Mouse (Mus musculus): ENCODE results near the gene Vmn2r-ps159. TPM values are rescaled to one million over a fixed set of nuclear protein-coding genes. Genes with fewer than 3 reads are reported as not detected.
"Not testable (repeated sequence)": the region's sequence is repeated elsewhere in the genome, so short reads cannot be mapped to it uniquely, and the experiment has no call there.

The Vmn2r-ps159 gene
- polyA plus RNA-seq (2012; rRNA removed): 0.73 and 0.79 TPM in 2 replicates

DNA sequence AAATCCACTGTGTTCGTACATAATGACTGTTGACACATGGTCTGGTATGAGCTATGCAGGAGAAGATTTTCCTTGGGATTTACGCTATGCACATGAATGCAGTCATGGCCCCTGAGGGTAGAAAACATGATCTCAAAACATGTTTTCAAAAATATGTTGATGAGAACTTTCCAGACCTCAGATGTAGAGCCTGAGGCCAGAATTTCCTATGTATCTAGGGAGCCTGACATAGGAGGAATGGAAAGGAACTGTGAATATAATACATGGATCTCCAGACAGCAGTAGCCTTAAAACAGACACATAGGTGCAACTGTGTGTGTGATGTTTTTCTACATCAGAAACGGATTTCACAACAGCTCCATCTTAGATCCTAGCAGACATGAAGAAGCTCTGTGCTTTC is at the start of gene Vmn2r-ps159:
Gene Vmn2r-ps159 (plus strand): TSS at position 301 of the 400 bp plus-strand sequence.
- H3K4me3 ChIP-seq (ENCODE audit: control insufficient read depth, low read depth, low read length); H3K36me3 ChIP-seq (ENCODE audit: control insufficient read depth, insufficient read depth, low read length); H3K27me3 ChIP-seq (ENCODE audit: control insufficient read depth, insufficient read depth, low read length); H3K4me1 ChIP-seq (ENCODE audit: control insufficient read depth, insufficient read depth, low read length); H3K27ac ChIP-seq (ENCODE audit: control insufficient read depth, insufficient read depth, low read depth, low read length): not testable (repeated sequence)

DNA sequence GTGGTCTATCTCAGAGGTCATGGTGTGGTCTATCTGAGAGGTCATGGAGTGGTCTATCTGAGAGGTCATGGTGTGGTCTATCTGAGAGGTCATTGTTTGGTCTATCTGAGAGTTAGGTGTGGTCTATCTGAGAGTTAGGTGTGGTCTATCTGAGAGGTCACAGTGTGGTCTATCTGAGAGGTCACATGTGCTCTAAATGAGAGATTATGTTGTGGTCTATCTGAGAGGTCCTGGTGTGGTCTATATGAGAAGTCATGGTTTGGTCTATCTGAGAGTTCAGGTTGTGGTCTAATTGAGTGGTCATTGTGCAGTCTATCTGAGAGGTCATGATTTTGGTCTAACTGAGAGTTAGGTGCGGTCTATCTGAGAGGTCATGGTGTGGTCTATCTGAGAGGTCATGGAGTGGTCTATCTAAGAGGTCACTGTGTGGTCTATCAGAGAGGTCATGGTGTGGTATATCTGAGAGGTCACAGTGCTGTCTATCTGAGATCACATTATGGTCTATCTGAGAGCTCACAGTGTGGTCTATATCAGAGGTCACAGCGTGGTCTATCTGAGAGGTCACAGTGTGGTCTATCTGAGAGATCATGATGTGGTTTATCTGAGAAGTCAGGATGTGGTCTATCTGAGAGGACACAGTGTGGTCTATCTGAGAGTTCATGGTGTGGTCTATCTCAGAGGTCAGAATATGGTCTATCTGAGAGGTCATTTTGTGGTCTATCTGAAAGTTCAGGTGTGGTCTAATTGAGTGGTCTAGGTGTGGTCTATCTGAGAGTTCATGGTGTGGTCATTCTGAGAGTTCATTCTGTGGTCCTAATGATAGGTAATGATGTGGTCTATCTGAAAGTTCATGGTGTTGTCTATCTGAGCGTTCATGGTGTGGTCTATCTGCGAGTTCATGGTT is 10.9 kb downstream of the Vmn2r-ps159 start:
- not testable (repeated sequence) for H3K27me3 ChIP-seq (ENCODE audit: control insufficient read depth, insufficient read depth, low read length); H3K36me3 ChIP-seq (ENCODE audit: control insufficient read depth, insufficient read depth, low read length)

GRCm38 (mm10) chr4:156342569-156343325 is 11.8 kb downstream of the Vmn2r-ps159 start:
- Histone ChIP-seq H3K27ac (ENCODE audit: control insufficient read depth, insufficient read depth, low read depth, low read length) (no peak overlapping the region), H3K4me3 (ENCODE audit: control insufficient read depth, low read depth, low read length) (no peak overlapping the region), H3K27me3 (ENCODE audit: control insufficient read depth, insufficient read depth, low read length) (no peaks in the 10 kb centered on the region), H3K36me3 (ENCODE audit: control insufficient read depth, insufficient read depth, low read length) (no peaks in the 10 kb centered on the region), H3K4me1 (ENCODE audit: control insufficient read depth, insufficient read depth, low read length) (no peaks in the 10 kb centered on the region)
- no peak for TF ChIP-seq POLR2A (IDR thresholded peaks at IDR 0.05; ENCODE audit: control insufficient read depth, low read depth, low read length)
- no peak for TF ChIP-seq CTCF (IDR thresholded peaks at IDR 0.05; ENCODE audit: control insufficient read depth, insufficient read depth, insufficient replicate concordance, low read depth, low read length)

More for the DNA sequence above, 10.9 kb downstream of the Vmn2r-ps159 start:
- H3K4me3 ChIP-seq (ENCODE audit: control insufficient read depth, low read depth, low read length); H3K27ac ChIP-seq (ENCODE audit: control insufficient read depth, insufficient read depth, low read depth, low read length); H3K4me1 ChIP-seq (ENCODE audit: control insufficient read depth, insufficient read depth, low read length): not testable (repeated sequence)

DNA sequence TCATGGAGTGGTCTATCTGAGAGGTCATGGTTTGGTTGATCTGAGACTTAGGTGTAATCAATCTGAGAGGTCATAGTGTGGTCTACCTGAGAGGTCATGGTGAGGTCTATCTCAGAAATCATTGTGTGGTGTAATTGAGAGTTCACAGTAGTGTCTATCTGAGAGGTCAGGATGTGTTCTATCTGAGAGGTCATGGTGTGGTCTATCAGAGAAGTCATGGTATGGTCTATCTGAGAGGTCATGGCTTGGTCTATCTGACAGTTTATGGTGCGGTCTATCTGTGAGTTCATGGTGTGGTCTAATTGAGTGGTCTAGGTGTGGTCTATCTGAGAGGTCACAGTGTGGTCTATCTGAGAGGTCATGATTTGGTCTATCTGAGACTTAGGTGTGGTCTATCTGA is 12.4 kb downstream of the Vmn2r-ps159 start:
- no peak overlapping the region for H3K4me3 ChIP-seq (ENCODE audit: control insufficient read depth, low read depth, low read length)
- H3K27ac ChIP-seq (ENCODE audit: control insufficient read depth, insufficient read depth, low read depth, low read length): no peak overlapping the region
- no peaks in the 10 kb centered on the region for H3K36me3 ChIP-seq (ENCODE audit: control insufficient read depth, insufficient read depth, low read length)
- H3K27me3 ChIP-seq (ENCODE audit: control insufficient read depth, insufficient read depth, low read length): no peaks in the 10 kb centered on the region
- H3K4me1 ChIP-seq (ENCODE audit: control insufficient read depth, insufficient read depth, low read length): no peaks in the 10 kb centered on the region
- TF ChIP-seq CTCF (IDR thresholded peaks at IDR 0.05; ENCODE audit: control insufficient read depth, insufficient read depth, insufficient replicate concordance, low read depth, low read length) (no peak), POLR2A (IDR thresholded peaks at IDR 0.05; ENCODE audit: control insufficient read depth, low read depth, low read length) (no peak)

DNA sequence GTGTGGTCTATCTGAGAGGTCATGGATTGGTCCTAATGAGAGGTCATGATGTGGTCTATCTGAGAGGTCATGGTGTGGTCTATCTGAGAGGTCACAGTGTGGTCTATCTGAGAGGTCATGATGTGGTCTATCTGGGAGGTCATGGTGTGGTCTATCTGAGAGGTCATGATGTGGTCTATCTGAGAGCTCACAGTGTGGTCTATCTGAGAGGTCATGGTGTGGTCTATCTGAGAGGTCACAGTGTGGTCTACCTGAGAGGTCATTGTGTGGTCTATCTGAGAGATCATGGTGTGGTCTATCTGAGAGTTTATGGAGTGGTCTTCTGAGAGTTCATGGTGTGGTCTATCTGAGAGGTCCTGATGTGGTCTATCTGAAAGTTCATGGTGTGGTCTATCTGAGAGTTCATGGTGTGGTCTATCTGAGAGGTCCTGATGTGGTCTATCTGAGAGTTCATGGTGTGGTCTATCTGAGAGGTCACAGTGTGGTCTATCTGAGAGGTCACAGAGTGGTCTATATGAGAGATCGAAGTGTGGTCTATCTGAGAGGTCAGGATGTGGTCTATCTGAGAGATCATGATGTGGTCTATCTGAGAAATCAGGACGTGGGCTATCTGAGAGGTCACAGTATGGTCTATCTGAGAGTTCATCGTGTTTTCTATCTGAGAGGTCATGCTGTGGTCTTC is 26.0 kb downstream of the Vmn2r-ps159 start:
- not testable (repeated sequence) for H3K27me3 ChIP-seq (ENCODE audit: control insufficient read depth, insufficient read depth, low read length); H3K27ac ChIP-seq (ENCODE audit: control insufficient read depth, insufficient read depth, low read depth, low read length); H3K4me1 ChIP-seq (ENCODE audit: control insufficient read depth, insufficient read depth, low read length); H3K4me3 ChIP-seq (ENCODE audit: control insufficient read depth, low read depth, low read length); H3K36me3 ChIP-seq (ENCODE audit: control insufficient read depth, insufficient read depth, low read length)

Other genes with a start within 250 kb of the Vmn2r-ps159 start
- gene 9430015G10Rik, start 221.1 kb upstream of the Vmn2r-ps159 start, polyA plus RNA-seq (2012; rRNA removed): 104 and 121 TPM in 2 replicates
- gene Rnf223, start 200.6 kb upstream of the Vmn2r-ps159 start, polyA plus RNA-seq (2012; rRNA removed): 0.72 and 0.85 TPM in 2 replicates
- gene Agrn, start 133.6 kb upstream of the Vmn2r-ps159 start, polyA plus RNA-seq (2012; rRNA removed): 8.8 and 9.4 TPM in 2 replicates
- gene Isg15, start 130.3 kb upstream of the Vmn2r-ps159 start, polyA plus RNA-seq (2012; rRNA removed): 0.35 and 0.95 TPM in 2 replicates
- 0.06 and 0.24 TPM in 2 replicates for gene AW011738, start 127.8 kb upstream of the Vmn2r-ps159 start, polyA plus RNA-seq (2012; rRNA removed)
- gene Perm1, start 115.2 kb upstream of the Vmn2r-ps159 start, polyA plus RNA-seq (2012; rRNA removed): not detected in 2 replicates
- gene Plekhn1, start 96.2 kb upstream of the Vmn2r-ps159 start, polyA plus RNA-seq (2012; rRNA removed): 40.2 and 42.7 TPM in 2 replicates
- 13.0 and 13.6 TPM in 2 replicates for gene Noc2l, start 95.1 kb upstream of the Vmn2r-ps159 start, polyA plus RNA-seq (2012; rRNA removed)
- 3.0 and 4.7 TPM in 2 replicates for gene Samd11, start 75.4 kb upstream of the Vmn2r-ps159 start, polyA plus RNA-seq (2012; rRNA removed)

Measured in testis, adult 2 months (tissue).